Mouse (Mus musculus) left cerebral cortex, adult 6 months (tissue): ENCODE results near the gene Slc16a3. TPM values are rescaled to one million over a fixed set of nuclear protein-coding genes. Genes with fewer than 3 reads are reported as not detected.

Experiments used
- long read RNA-seq, 2 experiments: library from polyadenylated mRNA; unstranded; transcript quantifications; one replicate each; pipeline ENCODE4 v2.0.0; 2019 to 2020
- polyA plus RNA-seq: library from polyadenylated mRNA; unstranded; fragments of <200 nt; fragmentation: Nextera tagmentation; gene quantifications from 2 replicates; pipeline ENCODE4 v1.2.3, GENCODE M21; 2021

Slc16a3 gene
- 2.2 and 3.5 TPM in 2 replicates for polyA plus RNA-seq
- long read RNA-seq, experiment 1, full-length matches to known transcripts, result 21 of 27 reads
- long read RNA-seq, experiment 1, partial matches to known transcripts, result 5 of 27 reads
- long read RNA-seq, experiment 1, other reads (novel, unspliced or antisense), result 1 of 27 reads
- long read RNA-seq, experiment 2, partial matches to known transcripts, result 0 of 3 reads
- long read RNA-seq, experiment 2, other reads (novel, unspliced or antisense), result 0 of 3 reads

GRCm38 (mm10) chr11:120948328-120948727, at the start of gene Slc16a3:
TSS of gene Slc16a3 (plus strand) at chr11:120948480.

GRCm38 (mm10) chr11:120932564-120933398, 15.5 kb upstream of the Slc16a3 start, which contains the start of gene Ccdc57:
TSS of gene Ccdc57 (minus strand) at chr11:120932872.

DNA sequence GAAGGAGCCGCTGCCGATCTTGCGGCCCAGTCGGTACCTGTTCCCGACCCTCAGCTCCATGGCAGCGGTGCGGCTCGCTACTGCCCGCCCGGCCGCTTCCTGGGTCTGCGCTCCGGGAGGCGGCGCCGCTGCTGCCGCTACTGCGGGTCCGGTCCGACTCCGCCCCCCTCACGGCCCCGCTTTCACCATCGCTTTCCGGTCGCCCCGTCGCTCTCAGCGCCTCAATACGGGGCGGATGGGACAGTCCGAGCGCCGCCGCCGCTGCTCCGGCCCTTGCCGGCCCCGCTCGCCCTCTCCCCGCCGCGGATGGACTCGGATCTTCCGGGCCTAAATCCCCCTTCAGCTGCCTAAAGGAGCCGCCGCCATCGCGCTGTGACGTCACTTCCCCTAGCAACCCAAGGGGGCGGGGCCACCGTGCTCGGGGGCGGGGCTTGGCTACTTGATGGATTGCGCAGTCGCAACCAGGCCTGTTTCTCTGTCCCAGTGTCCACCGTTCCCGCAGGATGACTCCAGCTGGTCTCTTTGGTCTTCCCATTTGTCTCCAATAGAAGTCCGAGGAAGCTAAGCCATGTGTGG, 42.8 kb downstream of the Slc16a3 start, which contains the start of gene Csnk1d:
Gene Csnk1d (minus strand): TSS at position 380 of the 576 bp plus-strand sequence.

Other genes starting within 250 kb of the Slc16a3 start
- gene Cenpx, start 234.7 kb upstream of the Slc16a3 start, polyA plus RNA-seq, result 82.4 and 87.0 TPM in 2 replicates
- 6.3 and 8.2 TPM in 2 replicates for gene Lrrc45, start 234.6 kb upstream of the Slc16a3 start, polyA plus RNA-seq
- 38.2 and 40.8 TPM in 2 replicates for gene Rac3, start 227.0 kb upstream of the Slc16a3 start, polyA plus RNA-seq
- gene Dcxr, start 221.2 kb upstream of the Slc16a3 start, polyA plus RNA-seq, result 20.5 and 25.7 TPM in 2 replicates
- 2.0 and 2.1 TPM in 2 replicates for gene Cbr2, start 216.4 kb upstream of the Slc16a3 start, polyA plus RNA-seq
- 0.18 and 1.9 TPM in 2 replicates for gene Hmga1b, start 185.7 kb upstream of the Slc16a3 start, polyA plus RNA-seq
- gene Rfng, start 164.3 kb upstream of the Slc16a3 start, polyA plus RNA-seq, result 29.8 and 56.0 TPM in 2 replicates
- 203 and 262 TPM in 2 replicates for gene Gps1, start 164.2 kb upstream of the Slc16a3 start, polyA plus RNA-seq
- gene Dus1l, start 152.1 kb upstream of the Slc16a3 start, polyA plus RNA-seq, result 32.0 and 44.3 TPM in 2 replicates
- 25.3 and 31.9 TPM in 2 replicates for gene Fasn, start 123.9 kb upstream of the Slc16a3 start, polyA plus RNA-seq
- 1.3 and 1.4 TPM in 2 replicates for gene Ccdc57, start 15.6 kb upstream of the Slc16a3 start, polyA plus RNA-seq
- 31.1 and 34.1 TPM in 2 replicates for gene Csnk1d, start 42.9 kb downstream of the Slc16a3 start, polyA plus RNA-seq
- gene Cd7, start 90.9 kb downstream of the Slc16a3 start, polyA plus RNA-seq, result 1.8 and 3.6 TPM in 2 replicates
- gene Sectm1b, start 115.1 kb downstream of the Slc16a3 start, polyA plus RNA-seq, result not detected in 2 replicates
- not detected in 2 replicates for gene Sectm1a, start 132.7 kb downstream of the Slc16a3 start, polyA plus RNA-seq
- gene Tex19.2, start 170.2 kb downstream of the Slc16a3 start, polyA plus RNA-seq, result not detected in 2 replicates
- not detected in 2 replicates for gene Tex19.1, start 197.7 kb downstream of the Slc16a3 start, polyA plus RNA-seq
- 0.20 and 0.34 TPM in 2 replicates for gene Uts2r, start 211.8 kb downstream of the Slc16a3 start, polyA plus RNA-seq